Mouse (Mus musculus) intestine, postnatal 0 days (tissue): ENCODE measurements at regions not wholly inside any gene's neighbourhood (a gene's known extent, or its start where the extent isn't known, plus 50 kb on each side); places are given as distances from the start of the nearest gene placed in this dataset.

Experiments
- ATAC-seq: fragments of 200-750 bp; cut with Nextera tagmentation; 2 replicates; pipeline ENCODE4 v1.8.0; 2017; ENCODE audit warnings: mild to moderate bottlenecking, moderate TSS enrichment, moderate library complexity
- H3K27ac ChIP-seq: fragments of 300-500 bp; sonication (generic); 2 replicates; pipeline ENCODE4 v1.5.1; 2014; ENCODE audit warnings: mild to moderate bottlenecking, low read depth, low read length, moderate library complexity
- H3K27me3 ChIP-seq: fragments of 300-500 bp; sonication (generic); replicated peaks from 2 replicates; pipeline ENCODE4 v1.6.1; 2014; ENCODE audit warnings: low read length, mixed read lengths; ENCODE audit not compliant: control insufficient read depth, insufficient read depth
- H3K36me3 ChIP-seq: fragments of 300-500 bp; sonication (generic); 2 replicates; pipeline ENCODE4 v1.6.1; 2014; ENCODE audit warnings: mild to moderate bottlenecking, moderate library complexity; ENCODE audit not compliant: control insufficient read depth, insufficient read depth
- H3K4me1 ChIP-seq: fragments of 300-500 bp; sonication (generic); replicated peaks from 2 replicates; pipeline ENCODE4 v1.6.1; 2014; ENCODE audit warnings: antibody characterized with exemption, low read length, mixed read lengths; ENCODE audit not compliant: control insufficient read depth, insufficient read depth
- H3K4me2 ChIP-seq: fragments of 300-500 bp; sonication (generic); replicated peaks from 2 replicates; pipeline ENCODE4 v1.6.1; 2014; ENCODE audit warnings: low read depth, mild to moderate bottlenecking, moderate library complexity
- H3K4me3 ChIP-seq: fragments of 300-500 bp; sonication (generic); 2 replicates; pipeline ENCODE4 v1.5.1; 2014; ENCODE audit warnings: low read depth, low read length
- H3K9ac ChIP-seq: fragments of 300-500 bp; sonication (generic); 2 replicates; pipeline ENCODE4 v1.6.1; 2014; ENCODE audit warnings: mild to moderate bottlenecking, low read depth, low read length
- H3K9me3 ChIP-seq: fragments of 300-500 bp; sonication (generic); 2 replicates; pipeline ENCODE4 v1.6.1; 2016; ENCODE audit warnings: mixed run types; ENCODE audit not compliant: control insufficient read depth
- CTCF ChIP-seq: sonication (generic); IDR thresholded peaks from 2 replicates; pipeline ENCODE4 v1.5.1; 2016; ENCODE audit warnings: low read depth, mild to moderate bottlenecking, control low read depth, antibody characterized with exemption, moderate library complexity
- WGBS: fragments of 180-500 bp; shearing (Covaris S2); extraction: QIAGEN DNeasy Blood & Tissue Kit; methylation state at CpG from one replicate; pipeline ENCODE4 v1.1.7; 2014; 5-methylcytosine and 5-hydroxymethylcytosine counted together

GRCm38 (mm10) chr8:36376579-36377350, 611.2 kb downstream of the Gm19410 start:
- WGBS = 39% methylated on average over 5 of the region's 5 CpGs
- H3K27me3 ChIP-seq = no peaks in the 10 kb centered on the region
- no peak overlapping the region for H3K4me3 ChIP-seq
- no peaks in the 10 kb centered on the region for H3K9me3 ChIP-seq
- ATAC-seq = no peak
- no peak overlapping the region for H3K9ac ChIP-seq
- H3K4me2 ChIP-seq = no peak overlapping the region
- H3K36me3 ChIP-seq = no peaks in the 10 kb centered on the region
- no peak overlapping the region for H3K27ac ChIP-seq
- TF ChIP-seq CTCF = no peak
- no peaks in the 10 kb centered on the region for H3K4me1 ChIP-seq

- Histone ChIP-seq H3K4me1 (no peaks in the 10 kb centered on the region), H3K9ac (no peak overlapping the region), H3K4me2 (no peak overlapping the region), H3K27ac (no peak overlapping the region), H3K4me3 (no peak overlapping the region), H3K9me3 (no peaks in the 10 kb centered on the region), H3K36me3 (no peaks in the 10 kb centered on the region), H3K27me3 (no peaks in the 10 kb centered on the region)
- 74% methylated on average over 9 of the region's 9 CpGs for WGBS
- no peak for ATAC-seq
- TF ChIP-seq CTCF = no peak
Measured at GRCm38 (mm10) chr8:36394487-36394886, 598.9 kb upstream of the AI429214 start.

GRCm38 (mm10) chr8:36396493-36396892, 596.9 kb upstream of the AI429214 start:
- WGBS = 84% methylated on average over 1 of the region's 1 CpGs

GRCm38 (mm10) chr8:36406706-36407105, 586.7 kb upstream of the AI429214 start:
- Histone ChIP-seq H3K4me3 (no peak overlapping the region), H3K4me2 (no peak overlapping the region), H3K36me3 (no peaks in the 10 kb centered on the region), H3K4me1 (no peaks in the 10 kb centered on the region), H3K9ac (no peak overlapping the region), H3K27ac (no peak overlapping the region), H3K27me3 (no peaks in the 10 kb centered on the region), H3K9me3 (no peaks in the 10 kb centered on the region)
- ATAC-seq = no peak
- WGBS = 92% methylated on average over 2 of the region's 2 CpGs
- TF ChIP-seq CTCF = no peak

More at GRCm38 (mm10) chr8:36396493-36396892, 596.9 kb upstream of the AI429214 start:
- no peaks in the 10 kb centered on the region for H3K4me1 ChIP-seq
- no peak overlapping the region for H3K4me2 ChIP-seq
- no peak for ATAC-seq
- H3K36me3 ChIP-seq = no peaks in the 10 kb centered on the region
- H3K27ac ChIP-seq = no peak overlapping the region
- no peak overlapping the region for H3K4me3 ChIP-seq
- no peak for TF ChIP-seq CTCF
- no peaks in the 10 kb centered on the region for H3K9me3 ChIP-seq
- H3K27me3 ChIP-seq = no peaks in the 10 kb centered on the region
- no peak overlapping the region for H3K9ac ChIP-seq
